Mouse (Mus musculus) activated CD4-positive, CD25-positive, alpha-beta regulatory T cell, adult 4 months (primary cell): ENCODE measurements around the gene Zfp385c. TPM values are rescaled to one million over a fixed set of nuclear protein-coding genes. Genes with fewer than 3 reads are reported as not detected.
"Not testable (repeated sequence)": the region's sequence is repeated elsewhere in the genome, so short reads cannot be mapped to it uniquely, and the experiment has no call there.

ENCODE experiments used
- ATAC-seq: one replicate; pipeline ENCODE4 v1.8.0; 2017
- polyA plus RNA-seq, 2 experiments: library from polyadenylated mRNA; unstranded; fragments of 100-300 nt; shearing (Covaris generic); gene quantifications; one replicate each; pipeline ENCODE4 v1.2.1; 2017

The Zfp385c gene
- polyA plus RNA-seq, 2 experiments from 2014 or later, result 0.17 TPM; not detected in 1

- no peak for ATAC-seq
Observed at GRCm38 (mm10) chr11:100625754-100626700, 66.2 kb downstream of the Zfp385c start.

GRCm38 (mm10) chr11:100623867-100624266 is 68.4 kb downstream of the Zfp385c start:
- no peak for ATAC-seq

- ATAC-seq, result peak; percentile 41
Observed at GRCm38 (mm10) chr11:100622714-100623113, 69.5 kb downstream of the Zfp385c start.

GRCm38 (mm10) chr11:100619982-100620381 is 72.3 kb downstream of the Zfp385c start, which contains the start of gene Dnajc7:
Dnajc7 (minus strand) TSS chr11:100620168.
- peak; percentile 2 for ATAC-seq

GRCm38 (mm10) chr11:100619485-100619975 is 72.7 kb downstream of the Zfp385c start:
- peak; percentile 76 for ATAC-seq

- peak; percentile 55 for ATAC-seq
Observed at GRCm38 (mm10) chr11:100618761-100619484, 73.3 kb downstream of the Zfp385c start, which contains the start of gene Nkiras2. Nkiras2 (plus strand) TSS chr11:100619244.

DNA sequence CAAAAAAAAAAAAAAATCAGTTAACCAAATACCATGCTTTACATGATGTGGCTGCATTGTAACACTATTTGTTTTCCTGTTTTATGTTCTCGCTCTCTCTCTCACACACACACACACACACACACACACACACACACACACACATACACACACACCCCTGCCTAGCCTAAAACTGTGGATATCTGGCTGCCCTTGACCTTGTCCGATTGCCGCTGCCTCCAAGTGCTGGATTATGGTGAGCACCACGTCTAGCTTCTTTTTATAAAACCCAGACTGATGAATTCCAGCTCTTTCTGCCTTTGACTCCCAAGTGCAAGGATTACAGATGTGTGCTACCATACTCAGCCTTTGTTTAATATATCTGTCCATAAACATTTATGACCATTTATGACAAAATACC is 74.8 kb downstream of the Zfp385c start:
- no peak for ATAC-seq

DNA sequence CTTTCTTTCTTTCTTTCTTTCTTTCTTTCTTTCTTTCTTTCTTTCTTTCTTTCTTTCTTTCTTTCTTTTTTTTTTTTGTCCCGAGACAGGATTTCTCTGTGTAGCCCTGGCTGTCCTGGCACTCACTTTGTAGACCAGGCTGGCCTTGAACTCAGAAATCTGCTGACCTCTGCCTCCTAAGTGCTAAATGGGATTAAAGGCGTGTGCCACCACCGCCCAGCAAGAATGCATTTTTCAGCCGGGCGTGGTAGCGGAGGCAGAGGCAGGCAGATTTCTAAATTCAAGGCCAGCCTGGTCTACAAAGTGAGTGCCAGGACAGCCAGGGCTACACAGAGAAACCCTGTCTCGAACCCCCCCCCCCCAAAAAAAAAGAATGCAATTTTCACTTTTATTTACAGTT is 75.4 kb downstream of the Zfp385c start:
- ATAC-seq, result not testable (repeated sequence)

GRCm38 (mm10) chr11:100616332-100616731 is 75.9 kb downstream of the Zfp385c start:
- ATAC-seq, result no peak

- no peak for ATAC-seq
Observed at GRCm38 (mm10) chr11:100613241-100613640, 79.0 kb downstream of the Zfp385c start.

- no peak for ATAC-seq
Observed at GRCm38 (mm10) chr11:100611627-100612026, 80.6 kb downstream of the Zfp385c start.

- ATAC-seq, result no peak
Observed at GRCm38 (mm10) chr11:100609997-100610680, 82.1 kb downstream of the Zfp385c start.

DNA sequence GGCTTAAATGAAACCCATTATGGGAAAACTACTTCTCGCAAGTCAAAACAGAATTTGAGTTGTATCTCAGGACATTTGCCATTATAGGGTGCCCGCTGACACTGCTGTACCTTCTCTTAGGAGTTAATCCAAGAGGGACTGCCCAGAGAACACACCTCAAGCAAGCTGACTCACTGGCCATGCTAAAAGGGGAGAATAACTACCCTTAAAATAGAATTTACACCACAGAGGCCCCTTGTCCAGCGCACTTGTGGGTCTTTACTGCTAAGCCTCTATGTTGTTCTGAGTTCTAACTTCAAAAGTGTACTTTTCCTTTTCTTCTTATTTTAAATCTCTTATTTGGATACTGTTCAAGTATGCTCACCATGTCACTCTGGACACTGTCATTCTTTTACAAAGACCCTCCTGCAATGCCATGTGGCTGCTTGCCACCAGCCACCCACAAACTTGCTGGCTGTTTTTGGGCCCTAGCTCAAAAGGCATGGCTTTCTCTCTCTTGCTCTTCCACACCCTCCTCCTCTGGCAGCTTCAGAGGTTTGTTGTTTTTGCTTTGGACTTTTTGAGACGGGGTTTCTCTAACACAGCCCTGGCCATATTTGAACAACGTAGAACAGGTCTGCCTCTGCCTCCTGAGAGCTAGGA is 82.8 kb downstream of the Zfp385c start:
- no peak for ATAC-seq

GRCm38 (mm10) chr11:100608796-100609195 is 83.5 kb downstream of the Zfp385c start:
- ATAC-seq, result peak; percentile 81

DNA sequence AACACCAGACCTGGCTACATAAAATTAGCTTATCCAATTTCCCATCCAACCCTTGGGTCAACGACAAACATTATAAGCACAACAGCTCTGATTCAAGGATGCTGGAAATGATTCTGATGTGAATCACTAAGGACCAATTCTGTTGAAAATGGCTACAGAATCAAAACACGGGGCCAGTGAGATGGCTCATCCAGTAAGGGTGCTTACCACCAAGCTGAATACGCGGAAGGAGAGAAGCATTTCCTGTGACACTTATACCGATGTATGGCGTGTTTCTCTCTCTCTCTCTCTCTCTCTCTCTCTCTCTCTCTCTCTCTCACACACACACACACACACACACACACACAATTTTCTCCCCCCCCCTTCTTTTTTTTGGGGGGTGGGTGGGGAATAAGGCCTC is 85.1 kb downstream of the Zfp385c start:
- peak; percentile 22 for ATAC-seq

- no peak for ATAC-seq
Observed at GRCm38 (mm10) chr11:100605451-100605850, 86.8 kb downstream of the Zfp385c start.

DNA sequence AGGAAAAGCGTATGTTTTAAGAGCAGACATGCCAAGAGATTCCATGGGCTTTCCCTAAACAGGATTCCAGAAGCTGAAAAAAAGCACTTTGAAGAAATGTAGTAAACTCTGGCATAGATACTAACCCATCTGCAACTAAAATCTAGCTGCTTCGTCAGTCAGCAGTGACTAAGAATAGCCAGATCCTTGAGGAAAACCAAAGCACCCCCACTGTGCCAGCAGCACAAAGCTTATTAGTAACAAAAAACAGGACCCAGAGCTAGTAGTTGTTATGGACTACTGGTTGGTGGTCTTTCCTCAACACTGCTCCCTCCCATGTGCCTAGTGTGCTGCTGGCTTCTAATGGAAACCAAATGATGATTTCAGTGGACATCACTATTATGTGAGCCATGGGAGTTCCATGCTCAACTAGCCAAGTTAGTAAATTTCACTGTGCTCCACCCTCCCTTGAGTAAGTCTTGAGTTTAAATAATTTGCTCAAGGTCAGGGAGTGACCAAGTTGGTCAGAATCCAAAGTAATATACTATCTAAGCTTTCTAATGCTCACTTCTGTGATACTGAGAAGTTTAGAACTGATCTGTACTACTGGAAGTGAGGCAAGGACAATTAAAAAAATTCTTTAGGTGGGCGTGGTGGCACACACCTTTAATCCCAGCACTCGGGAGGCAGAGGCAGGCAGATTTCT is 87.8 kb downstream of the Zfp385c start:
- ATAC-seq, result no peak

GRCm38 (mm10) chr11:100603813-100604212 is 88.4 kb downstream of the Zfp385c start:
- no peak for ATAC-seq

GRCm38 (mm10) chr11:100603155-100603554 is 89.1 kb downstream of the Zfp385c start:
- no peak for ATAC-seq

- no peak for ATAC-seq
Observed at GRCm38 (mm10) chr11:100601372-100601771, 90.9 kb downstream of the Zfp385c start.

DNA sequence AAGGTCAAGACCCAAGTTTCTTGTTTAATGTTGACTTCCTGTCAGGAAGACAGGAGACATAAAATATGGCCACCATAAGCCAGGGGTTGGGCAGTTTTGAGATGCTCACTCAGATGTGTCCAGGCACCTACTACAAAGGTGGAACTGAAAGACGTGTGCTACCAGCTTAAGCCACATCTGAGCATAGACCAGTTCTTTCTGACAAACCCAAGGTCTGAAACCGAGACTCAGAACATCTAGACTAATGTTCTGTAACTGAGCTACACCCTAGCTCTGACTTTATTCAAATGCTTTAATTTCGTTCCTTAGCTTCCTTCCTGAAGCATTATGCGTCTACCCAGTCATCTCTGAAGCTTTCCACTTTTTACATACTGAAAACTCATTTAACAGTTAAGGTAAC is 94.2 kb downstream of the Zfp385c start:
- no peak for ATAC-seq
